Mouse (Mus musculus) heart, adult 2 months (tissue): Measurements from ENCODE around the gene Ica1l.

Source experiments
- CTCF ChIP-seq: fragments of 200-600 bp; IDR thresholded peaks from 2 replicates; pipeline ENCODE4 v1.8.1; 2022; ENCODE audit warnings: antibody characterized with exemption, mild to moderate bottlenecking, moderate library complexity
- POLR2A ChIP-seq: fragments of 200-500 bp; IDR thresholded peaks from 2 replicates; pipeline ENCODE4 v1.6.1; 2011; ENCODE audit warnings: mild to moderate bottlenecking, low read depth, low read length, control low read depth; ENCODE audit not compliant: insufficient read depth

DNA sequence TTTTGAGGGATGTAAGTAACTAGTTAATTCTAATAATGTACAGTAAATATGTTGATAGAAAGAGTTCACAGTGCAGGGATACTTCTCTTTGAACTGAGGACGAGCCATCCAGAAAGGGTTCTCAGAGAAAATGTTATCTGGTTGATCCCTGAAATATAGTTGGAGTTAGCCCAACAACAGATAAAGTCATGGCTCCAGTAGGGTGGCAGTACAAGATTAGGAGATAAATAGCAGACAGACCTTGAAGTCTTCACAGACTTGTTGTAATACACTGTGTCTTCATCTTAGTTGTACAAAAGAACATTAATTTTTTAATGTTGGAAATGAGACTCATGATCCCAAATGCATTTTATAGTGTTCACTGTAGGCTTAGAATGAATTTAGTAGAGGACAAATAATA, 83.0 kb downstream of the Ica1l start:
- TF ChIP-seq CTCF (no peak), POLR2A (no peak)
